Mouse (Mus musculus) thymus, postnatal 0 days (tissue): ENCODE results near the gene Rnf111. TPM values are rescaled to one million over a fixed set of nuclear protein-coding genes. Genes with fewer than 3 reads are reported as not detected.

ENCODE experiments used
- DNase-seq: peaks from one replicate; pipeline ENCODE4 v3.0.0-alpha.2; 2015; ENCODE audit warnings: low spot score
- microRNA-seq: library from miRNA; unstranded; fragments of <30 nt; microRNA quantifications from one replicate; pipeline ENCODE4, GENCODE M21; 2016; ENCODE audit warnings: borderline number of aligned reads
- polyA plus RNA-seq: library from polyadenylated mRNA; unstranded; fragments of >200 nt; fragmentation: Nextera tagmentation; extraction: Ambion mirVana; gene quantifications from 2 replicates; pipeline ENCODE4 v1.2.1, GENCODE M21; 2015

Gene Rnf111
- polyA plus RNA-seq, 1 experiment from 2014 or later, result 21.6 TPM

GRCm38 (mm10) chr9:70406596-70406995 lies 96.9 kb downstream of the Rnf111 start:
- DNase-seq, result no peak

GRCm38 (mm10) chr9:70401937-70402539 lies 101.5 kb downstream of the Rnf111 start:
- no peak for DNase-seq

- DNase-seq, result no peak
Observed at GRCm38 (mm10) chr9:70396083-70396482, 107.4 kb downstream of the Rnf111 start.

- DNase-seq, result peak; percentile 40
Observed at GRCm38 (mm10) chr9:70395617-70396016, 107.9 kb downstream of the Rnf111 start.

- DNase-seq, result peak; percentile 33
Observed at GRCm38 (mm10) chr9:70392563-70392907, 111.0 kb downstream of the Rnf111 start.

- DNase-seq, result no peak
Observed at GRCm38 (mm10) chr9:70391660-70392562, 111.6 kb downstream of the Rnf111 start.

GRCm38 (mm10) chr9:70391042-70391441 lies 112.5 kb downstream of the Rnf111 start:
- no peak for DNase-seq

GRCm38 (mm10) chr9:70389548-70389947 lies 114.0 kb downstream of the Rnf111 start:
- no peak for DNase-seq

GRCm38 (mm10) chr9:70387410-70388119 lies 116.0 kb downstream of the Rnf111 start:
- DNase-seq, result no peak

GRCm38 (mm10) chr9:70384958-70385728 lies 118.4 kb downstream of the Rnf111 start:
- DNase-seq, result no peak

- DNase-seq, result no peak
Observed at GRCm38 (mm10) chr9:70384494-70384893, 119.0 kb downstream of the Rnf111 start.

- no peak for DNase-seq
Observed at GRCm38 (mm10) chr9:70383750-70384149, 119.8 kb downstream of the Rnf111 start.

- no peak for DNase-seq
Observed at GRCm38 (mm10) chr9:70382091-70382490, 121.4 kb downstream of the Rnf111 start.

GRCm38 (mm10) chr9:70379502-70380467 lies 123.7 kb downstream of the Rnf111 start:
- DNase-seq, result no peak

Small RNAs within 50 kb of the gene (microRNA-seq; reads per million reads assigned to microRNA genes)
- gene Mir5626, result 4.2 reads per million, percentile 3 among the genes with 10 or more reads in this experiment

Other genes with a start within 250 kb of the Rnf111 start
- 291 and 294 TPM in 2 replicates for gene Ccnb2, start 82.2 kb downstream of the Rnf111 start, polyA plus RNA-seq
- 44.9 and 52.3 TPM in 2 replicates for gene Sltm, start 39.0 kb upstream of the Rnf111 start, polyA plus RNA-seq
- 2.7 and 4.2 TPM in 2 replicates for gene Gm10642, start 152.5 kb upstream of the Rnf111 start, polyA plus RNA-seq
- gene Mindy2, start 153.4 kb upstream of the Rnf111 start, polyA plus RNA-seq, result 16.1 and 25.1 TPM in 2 replicates
- gene Adam10, start 175.3 kb upstream of the Rnf111 start, polyA plus RNA-seq, result 56.5 and 60.4 TPM in 2 replicates